Mouse (Mus musculus) liver, postnatal 0 days (tissue): ENCODE measurements around the gene Arhgef33.

ENCODE experiments used
- CTCF ChIP-seq: sonication (generic); IDR thresholded peaks from 2 replicates; pipeline ENCODE4 v1.5.1; 2016; ENCODE audit warnings: antibody characterized with exemption, low read depth
- EP300 ChIP-seq: IDR thresholded peaks from 2 replicates; pipeline ENCODE4 v1.6.1; 2016; ENCODE audit warnings: antibody characterized with exemption, low read depth, mild to moderate bottlenecking

GRCm38 (mm10) chr17:80445433-80445832, 138.2 kb downstream of the Arhgef33 start:
- no peak for TF ChIP-seq EP300
- no peak for TF ChIP-seq CTCF
